Mouse (Mus musculus) cortical plate, adult 2 months (tissue): Measurements from ENCODE around the gene Zmat5.

Experiments used
- CTCF ChIP-seq: fragments of 200-500 bp; IDR thresholded peaks from 2 replicates; pipeline ENCODE4 v1.5.1; 2011; ENCODE audit warnings: mild to moderate bottlenecking, control low read depth, low read length; ENCODE audit not compliant: insufficient read depth; ENCODE audit errors: extremely low read depth
- POLR2A ChIP-seq: fragments of 200-500 bp; IDR thresholded peaks from 2 replicates; pipeline ENCODE4 v1.6.1; 2011; ENCODE audit warnings: mild to moderate bottlenecking, low read length, control low read depth; ENCODE audit not compliant: insufficient read depth; ENCODE audit errors: extremely low read depth

- no peak for TF ChIP-seq CTCF
- TF ChIP-seq POLR2A = no peak
Measured at GRCm38 (mm10) chr11:4705178-4705577, 700 bp downstream of the Zmat5 start.
